ENCODE assay signal across 8 mouse cellular contexts in genomic region chr6:93445124-93445523, GRCm38 (mm10).
DNase-seq lines count a peak whose midpoint lies in the region.

No protein-coding gene starts in this region.

- intact Hi-C loops in gastrocnemius, postnatal 36 days (cut with DNase I) = loop anchor here (2.0 kb wide), 1 partner anchor 660 kb away; no protein-coding TSS in a partner anchor
- intact Hi-C loops in heart, postnatal 14 days (cut with DNase I) = loop anchor here (1.0 to 10.0 kb wide), 5 partner anchors 98 to 658 kb away; partner anchors contain the start of gene Adamts9

- peak; percentile 43 for DNase-seq in gastrocnemius, adult 18-20 months (ENCODE audit: low spot score)
- DNase-seq in gastrocnemius, postnatal 36 days = no peak
- DNase-seq in ovary, postnatal 14 days (ENCODE audit: low spot score) = peak; percentile 39
- no peak for DNase-seq in ovary, postnatal 10 days (ENCODE audit: low spot score)
- peak; percentile 6 to 53 for DNase-seq in heart, postnatal 14 days
- peak; percentile 45 for DNase-seq in retina, postnatal 1 day
- DNase-seq in right cerebral cortex, postnatal 25 days = no peak
- DNase-seq in frontal cortex, postnatal 14 days (ENCODE audit: low spot score in 2 of 2) = no peak

Comparison
In these comparisons a context has a peak if more than half of its experiments do, and no peak if none do; other contexts are left out.
1. DNase-seq: peak in gastrocnemius, adult 18-20 months (single experiment), ovary, postnatal 14 days (single experiment), heart, postnatal 14 days (2 of 2) and retina, postnatal 1 day (single experiment); none in gastrocnemius, postnatal 36 days (0 of 2), ovary, postnatal 10 days (single experiment), right cerebral cortex, postnatal 25 days (single experiment) and frontal cortex, postnatal 14 days (0 of 2).